Mouse (Mus musculus) CH12.LX (cell line): ENCODE measurements around the gene Ubd. TPM values are rescaled to one million over a fixed set of nuclear protein-coding genes. Genes with fewer than 3 reads are reported as not detected.

Experiments used
- polyA plus RNA-seq: library from polyadenylated mRNA; unstranded; fragments of >175 nt; gene quantifications from 2 replicates; pipeline ENCODE4 v1.2.1, GENCODE M21; 2012; ENCODE audit warnings: low read depth; ENCODE audit not compliant: insufficient read length
- total RNA-seq, 2 experiments: library from RNA; depleted of rRNA; stranded (reverse); fragments of 300-350 nt in 1 of 2; fragments of >200 nt in 1 of 2; gene quantifications; 2 replicates each; pipeline ENCODE4 v1.2.3; 2012 to 2014

Ubd gene
- total and polyA plus RNA-seq, 3 experiments, result 0.47 TPM; not detected in 2

Other genes with a start within 250 kb of the Ubd start
Only the 20 nearest of the 26 such genes appear.
- not detected in 2 replicates for gene Zfp57, start 192.7 kb upstream of the Ubd start, total RNA-seq (2012; rRNA removed)
- not detected in 2 replicates for gene Zfp57, start 192.7 kb upstream of the Ubd start, total RNA-seq (2014; rRNA removed)
- 0.10 and 0.26 TPM in 2 replicates for gene Zfp57, start 192.7 kb upstream of the Ubd start, polyA plus RNA-seq
- not detected in 2 replicates for gene Mog, start 170.5 kb upstream of the Ubd start, total RNA-seq (2012; rRNA removed)
- gene Mog, start 170.5 kb upstream of the Ubd start, total RNA-seq (2014; rRNA removed), result not detected in 2 replicates
- not detected in 2 replicates for gene Mog, start 170.5 kb upstream of the Ubd start, polyA plus RNA-seq
- gene Gabbr1, start 147.9 kb upstream of the Ubd start, total RNA-seq (2012; rRNA removed), result 4.7 TPM in 2 replicates
- gene Gabbr1, start 147.9 kb upstream of the Ubd start, total RNA-seq (2014; rRNA removed), result 1.8 and 2.1 TPM in 2 replicates
- 10.2 and 11.6 TPM in 2 replicates for gene Gabbr1, start 147.9 kb upstream of the Ubd start, polyA plus RNA-seq
- gene Olfr90, start 105.4 kb upstream of the Ubd start, total RNA-seq (2012; rRNA removed), result not detected in 2 replicates
- gene Olfr90, start 105.4 kb upstream of the Ubd start, total RNA-seq (2014; rRNA removed), result not detected in 2 replicates
- not detected in 2 replicates for gene Olfr90, start 105.4 kb upstream of the Ubd start, polyA plus RNA-seq
- not detected in 2 replicates for gene Olfr91, start 95.6 kb upstream of the Ubd start, total RNA-seq (2012; rRNA removed)
- not detected in 2 replicates for gene Olfr91, start 95.6 kb upstream of the Ubd start, total RNA-seq (2014; rRNA removed)
- not detected in 2 replicates for gene Olfr91, start 95.6 kb upstream of the Ubd start, polyA plus RNA-seq
- not detected in 2 replicates for gene Olfr92, start 73.8 kb upstream of the Ubd start, total RNA-seq (2012; rRNA removed)
- not detected in 2 replicates for gene Olfr92, start 73.8 kb upstream of the Ubd start, total RNA-seq (2014; rRNA removed)
- not detected in 2 replicates for gene Olfr92, start 73.8 kb upstream of the Ubd start, polyA plus RNA-seq
- gene Olfr93, start 32.4 kb upstream of the Ubd start, total RNA-seq (2012; rRNA removed), result not detected in 2 replicates
- not detected in 2 replicates for gene Olfr93, start 32.4 kb upstream of the Ubd start, total RNA-seq (2014; rRNA removed)
- not detected in 2 replicates for gene Olfr93, start 32.4 kb upstream of the Ubd start, polyA plus RNA-seq
- gene Olfr94, start 7.1 kb downstream of the Ubd start, total RNA-seq (2012; rRNA removed), result not detected in 2 replicates
- gene Olfr94, start 7.1 kb downstream of the Ubd start, total RNA-seq (2014; rRNA removed), result not detected in 2 replicates
- not detected in 2 replicates for gene Olfr94, start 7.1 kb downstream of the Ubd start, polyA plus RNA-seq
- gene Olfr95, start 19.2 kb downstream of the Ubd start, total RNA-seq (2012; rRNA removed), result not detected in 2 replicates
- not detected in 2 replicates for gene Olfr95, start 19.2 kb downstream of the Ubd start, total RNA-seq (2014; rRNA removed)
- gene Olfr95, start 19.2 kb downstream of the Ubd start, polyA plus RNA-seq, result not detected in 2 replicates
- not detected in 2 replicates for gene Olfr96, start 26.3 kb downstream of the Ubd start, total RNA-seq (2012; rRNA removed)
- not detected in 2 replicates for gene Olfr96, start 26.3 kb downstream of the Ubd start, total RNA-seq (2014; rRNA removed)
- gene Olfr96, start 26.3 kb downstream of the Ubd start, polyA plus RNA-seq, result not detected in 2 replicates
- not detected in 2 replicates for gene Olfr97, start 43.4 kb downstream of the Ubd start, total RNA-seq (2012; rRNA removed)
- gene Olfr97, start 43.4 kb downstream of the Ubd start, total RNA-seq (2014; rRNA removed), result not detected in 2 replicates
- not detected in 2 replicates for gene Olfr97, start 43.4 kb downstream of the Ubd start, polyA plus RNA-seq
- 0.21 TPM in 1 of 2 replicates, not detected in the other for gene Olfr98, start 69.9 kb downstream of the Ubd start, total RNA-seq (2012; rRNA removed)
- gene Olfr98, start 69.9 kb downstream of the Ubd start, total RNA-seq (2014; rRNA removed), result not detected in 2 replicates
- gene Olfr98, start 69.9 kb downstream of the Ubd start, polyA plus RNA-seq, result 0.44 and 0.70 TPM in 2 replicates
- 72.2 and 88.6 TPM in 2 replicates for gene H2-M3, start 76.3 kb downstream of the Ubd start, total RNA-seq (2012; rRNA removed)
- 71.7 and 72.8 TPM in 2 replicates for gene H2-M3, start 76.3 kb downstream of the Ubd start, total RNA-seq (2014; rRNA removed)
- gene H2-M3, start 76.3 kb downstream of the Ubd start, polyA plus RNA-seq, result 46.1 and 49.0 TPM in 2 replicates
- gene Olfr99, start 89.6 kb downstream of the Ubd start, total RNA-seq (2012; rRNA removed), result 0.08 and 0.25 TPM in 2 replicates
- gene Olfr99, start 89.6 kb downstream of the Ubd start, total RNA-seq (2014; rRNA removed), result not detected in 2 replicates
- gene Olfr99, start 89.6 kb downstream of the Ubd start, polyA plus RNA-seq, result 2.2 and 3.4 TPM in 2 replicates
- gene Olfr101, start 110.4 kb downstream of the Ubd start, total RNA-seq (2012; rRNA removed), result not detected in 2 replicates
- not detected in 2 replicates for gene Olfr101, start 110.4 kb downstream of the Ubd start, total RNA-seq (2014; rRNA removed)
- gene Olfr101, start 110.4 kb downstream of the Ubd start, polyA plus RNA-seq, result 0.21 and 0.27 TPM in 2 replicates
- gene Olfr102, start 123.2 kb downstream of the Ubd start, total RNA-seq (2012; rRNA removed), result not detected in 2 replicates
- not detected in 2 replicates for gene Olfr102, start 123.2 kb downstream of the Ubd start, total RNA-seq (2014; rRNA removed)
- gene Olfr102, start 123.2 kb downstream of the Ubd start, polyA plus RNA-seq, result not detected in 2 replicates
- gene Olfr103, start 145.8 kb downstream of the Ubd start, total RNA-seq (2012; rRNA removed), result not detected in 2 replicates
- gene Olfr103, start 145.8 kb downstream of the Ubd start, total RNA-seq (2014; rRNA removed), result not detected in 2 replicates
- not detected in 2 replicates for gene Olfr103, start 145.8 kb downstream of the Ubd start, polyA plus RNA-seq
- gene Olfr104-ps, start 165.7 kb downstream of the Ubd start, total RNA-seq (2012; rRNA removed), result not detected in 2 replicates
- gene Olfr104-ps, start 165.7 kb downstream of the Ubd start, total RNA-seq (2014; rRNA removed), result not detected in 2 replicates
- not detected in 2 replicates for gene Olfr104-ps, start 165.7 kb downstream of the Ubd start, polyA plus RNA-seq
- gene Olfr105-ps, start 185.1 kb downstream of the Ubd start, total RNA-seq (2012; rRNA removed), result not detected in 2 replicates
- not detected in 2 replicates for gene Olfr105-ps, start 185.1 kb downstream of the Ubd start, total RNA-seq (2014; rRNA removed)
- gene Olfr105-ps, start 185.1 kb downstream of the Ubd start, polyA plus RNA-seq, result not detected in 2 replicates
- not detected in 2 replicates for gene Olfr106-ps, start 196.5 kb downstream of the Ubd start, total RNA-seq (2012; rRNA removed)
- gene Olfr106-ps, start 196.5 kb downstream of the Ubd start, total RNA-seq (2014; rRNA removed), result not detected in 2 replicates
- not detected in 2 replicates for gene Olfr106-ps, start 196.5 kb downstream of the Ubd start, polyA plus RNA-seq